Mouse (Mus musculus) heart, embryonic 10.5 days (tissue): ENCODE measurements around the gene Ccdc85c. TPM values are rescaled to one million over a fixed set of nuclear protein-coding genes. Genes with fewer than 3 reads are reported as not detected.

Experiments
- DNase-seq: peaks from one replicate; pipeline ENCODE4 v3.0.0-alpha.2; 2017; ENCODE audit warnings: low spot score
- H3K27ac ChIP-seq: fragments of 300-500 bp; sonication (generic); 2 replicates; pipeline ENCODE4 v1.5.1; 2016; ENCODE audit warnings: mild to moderate bottlenecking
- H3K27me3 ChIP-seq: fragments of 300-500 bp; sonication (generic); 2 replicates; pipeline ENCODE4 v1.6.1; 2016; ENCODE audit warnings: mild to moderate bottlenecking; ENCODE audit not compliant: poor library complexity, insufficient read depth, severe bottlenecking
- H3K36me3 ChIP-seq: fragments of 300-500 bp; sonication (generic); 2 replicates; pipeline ENCODE4 v1.6.1; 2016; ENCODE audit warnings: mild to moderate bottlenecking, moderate library complexity
- H3K4me1 ChIP-seq: fragments of 300-500 bp; sonication (generic); 2 replicates; pipeline ENCODE4 v1.6.1; 2016; ENCODE audit warnings: mild to moderate bottlenecking
- H3K4me3 ChIP-seq: fragments of 300-500 bp; sonication (generic); 2 replicates; pipeline ENCODE4 v1.5.1; 2016; ENCODE audit warnings: mild to moderate bottlenecking, moderate library complexity
- H3K9me3 ChIP-seq: fragments of 300-500 bp; sonication (generic); 2 replicates; pipeline ENCODE4 v1.6.1; 2016; ENCODE audit warnings: mild to moderate bottlenecking, moderate library complexity
- WGBS: fragments of 180-500 bp; shearing (Covaris S2); methylation state at CpG from one replicate; pipeline ENCODE4 v1.1.7; 2016; 5-methylcytosine and 5-hydroxymethylcytosine counted together
- polyA plus RNA-seq: library from polyadenylated mRNA; unstranded; fragments of >200 nt; fragmentation: Nextera tagmentation; extraction: Ambion mirVana; gene quantifications from 2 replicates; pipeline ENCODE4 v1.2.1, GENCODE M21; 2016

Ccdc85c gene
- polyA plus RNA-seq, 1 experiment from 2014 or later: 5.7 TPM

- no peak overlapping the region for H3K4me3 ChIP-seq
- H3K27ac ChIP-seq: no peak overlapping the region
- H3K36me3 ChIP-seq: no peaks in the 10 kb centered on the region
- peaks cover 59% of the 10 kb centered on the region for H3K27me3 ChIP-seq
- peaks cover 39% of the 10 kb centered on the region for H3K4me1 ChIP-seq
- 48% methylated on average over 8 of the region's 8 CpGs for WGBS
- no peak for DNase-seq
- no peaks in the 10 kb centered on the region for H3K9me3 ChIP-seq
Measured at GRCm38 (mm10) chr12:108309116-108309794, 34.0 kb upstream of the Ccdc85c start.

DNA sequence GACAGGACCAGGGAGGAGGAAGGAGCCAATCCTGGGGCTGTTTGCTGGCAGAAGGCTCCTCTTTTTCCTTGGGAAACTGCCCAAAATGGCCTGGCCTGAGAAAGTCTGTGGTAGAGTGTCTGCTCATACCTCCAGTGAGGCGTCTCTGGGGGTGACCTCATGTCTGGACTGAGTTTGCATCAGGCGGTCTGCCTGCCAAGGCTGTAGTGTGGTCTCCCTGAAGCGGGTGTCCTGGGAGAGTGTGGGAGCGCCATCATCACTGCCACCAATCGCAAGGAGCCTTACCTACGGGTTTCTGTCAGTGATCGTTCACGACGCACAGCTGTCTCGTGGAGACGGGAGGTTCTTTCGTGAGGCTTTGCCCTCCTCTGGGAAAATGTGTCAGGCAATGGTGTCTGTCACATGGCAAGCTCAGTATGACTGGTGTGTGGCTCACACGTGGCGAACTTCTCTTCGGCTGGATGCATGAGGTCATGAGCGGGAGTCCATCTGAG lies 33.2 kb upstream of the Ccdc85c start:
- Histone ChIP-seq H3K27me3 (peaks cover 68% of the 10 kb centered on the region), H3K27ac (no peak overlapping the region), H3K9me3 (no peaks in the 10 kb centered on the region), H3K4me1 (peaks cover 39% of the 10 kb centered on the region), H3K4me3 (no peak overlapping the region), H3K36me3 (no peaks in the 10 kb centered on the region)
- no peak for DNase-seq
- 85% methylated on average over 16 of the region's 16 CpGs for WGBS

GRCm38 (mm10) chr12:108307553-108307952 lies 32.3 kb upstream of the Ccdc85c start:
- Histone ChIP-seq H3K27ac (no peak overlapping the region), H3K4me1 (peaks cover 30% of the 10 kb centered on the region), H3K4me3 (no peak overlapping the region), H3K9me3 (no peaks in the 10 kb centered on the region), H3K27me3 (peaks cover 71% of the 10 kb centered on the region), H3K36me3 (no peaks in the 10 kb centered on the region)
- WGBS: 19% methylated on average over 14 of the region's 14 CpGs
- DNase-seq: no peak

DNA sequence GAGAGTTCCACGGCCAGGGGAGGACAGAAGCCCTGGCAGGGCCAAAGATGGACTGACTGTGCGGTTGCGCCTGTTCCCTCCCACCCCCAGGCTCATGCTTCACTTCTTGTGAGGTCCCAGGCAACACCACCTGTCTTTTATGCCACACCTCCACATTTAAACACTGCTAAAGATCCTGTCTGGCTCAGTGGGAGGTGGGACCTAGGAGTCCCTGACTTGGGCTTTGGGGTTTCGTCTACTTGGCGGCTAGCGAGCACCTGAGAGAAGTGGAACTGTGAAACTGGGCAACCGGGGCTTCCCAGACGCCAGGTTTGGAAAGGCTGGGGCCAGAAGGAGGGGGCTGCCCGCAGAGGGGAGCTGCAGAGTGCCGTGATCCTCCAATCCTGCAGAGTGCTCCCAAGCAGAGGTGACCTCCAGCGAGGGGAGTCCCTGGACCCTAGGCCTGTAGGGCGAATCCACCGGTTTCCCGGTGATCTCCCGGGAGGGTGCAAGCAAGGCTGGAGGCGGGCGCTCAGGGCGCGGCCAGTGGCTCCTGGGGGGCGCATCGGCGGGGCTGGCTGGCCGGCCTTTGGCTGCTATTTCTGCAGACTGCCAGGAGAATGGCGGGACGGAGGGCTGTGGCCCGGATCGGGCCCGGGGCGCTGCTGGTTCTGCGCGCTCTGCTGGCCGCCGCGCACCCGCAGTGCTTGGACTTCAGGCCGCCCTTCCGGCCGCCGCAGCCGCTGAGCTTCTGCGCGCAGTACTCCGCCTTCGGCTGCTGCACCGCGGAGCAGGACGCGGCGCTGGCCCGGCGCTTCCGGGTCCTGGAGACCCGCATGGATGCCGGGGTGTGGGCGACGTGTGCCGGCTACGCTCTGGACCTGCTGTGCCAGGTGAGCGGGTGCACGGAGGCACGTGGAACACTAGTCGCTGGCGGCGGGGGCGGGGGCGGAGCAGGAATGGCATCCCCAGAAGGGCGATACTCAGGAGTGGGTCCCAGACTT lies 30.9 kb upstream of the Ccdc85c start, which contains the start of gene Hhipl1:
TSS of gene Hhipl1 (plus strand) at position 459 of the 983 bp plus-strand sequence.
- peaks cover 65% of the 10 kb centered on the region for H3K27me3 ChIP-seq
- peaks cover 22% of the 10 kb centered on the region for H3K4me1 ChIP-seq
- H3K36me3 ChIP-seq: no peaks in the 10 kb centered on the region
- WGBS: 3% methylated on average over 62 of the region's 67 CpGs
- peak within 1 kb of the TSS; percentile 71 for H3K4me3 ChIP-seq
- H3K27ac ChIP-seq: peak within 1 kb of the TSS; percentile 87
- H3K9me3 ChIP-seq: no peaks in the 10 kb centered on the region
- no peak for DNase-seq

GRCm38 (mm10) chr12:108305172-108305571 lies 29.9 kb upstream of the Ccdc85c start:
- Histone ChIP-seq H3K27me3 (peaks cover 64% of the 10 kb centered on the region), H3K36me3 (no peaks in the 10 kb centered on the region), H3K9me3 (no peaks in the 10 kb centered on the region), H3K27ac (no peak overlapping the region), H3K4me1 (peaks cover 21% of the 10 kb centered on the region), H3K4me3 (no peak overlapping the region)
- 66% methylated on average over 8 of the region's 8 CpGs for WGBS
- DNase-seq: no peak

- Histone ChIP-seq H3K9me3 (no peaks in the 10 kb centered on the region), H3K4me3 (no peak overlapping the region), H3K27me3 (peaks cover 55% of the 10 kb centered on the region), H3K4me1 (peaks cover 15% of the 10 kb centered on the region), H3K36me3 (no peaks in the 10 kb centered on the region), H3K27ac (no peak overlapping the region)
- no peak for DNase-seq
- WGBS: 65% methylated on average over 6 of the region's 6 CpGs
Measured at GRCm38 (mm10) chr12:108303778-108304365, 28.6 kb upstream of the Ccdc85c start.

DNA sequence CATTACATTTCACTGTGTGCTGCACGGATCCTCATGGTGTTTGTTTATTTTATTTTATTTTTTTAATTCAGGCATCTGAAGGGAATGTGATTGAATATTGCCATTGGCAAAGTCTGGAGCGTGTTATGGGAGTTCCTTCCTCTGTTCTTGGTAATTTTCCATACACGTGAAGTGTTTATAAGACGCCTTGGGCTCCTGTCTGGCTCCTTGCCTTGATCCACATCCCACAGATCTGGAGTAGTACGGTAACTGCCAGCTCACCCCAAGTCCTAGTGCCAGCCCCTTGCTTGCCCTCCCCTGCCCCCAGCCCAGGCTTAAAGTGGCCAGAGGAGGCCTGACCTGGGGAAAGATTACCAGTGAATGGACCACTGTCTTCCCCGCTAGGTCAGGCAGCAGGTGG lies 25.8 kb upstream of the Ccdc85c start:
- H3K9me3 ChIP-seq: no peaks in the 10 kb centered on the region
- no peak overlapping the region for H3K4me3 ChIP-seq
- no peaks in the 10 kb centered on the region for H3K36me3 ChIP-seq
- H3K27ac ChIP-seq: no peak overlapping the region
- H3K27me3 ChIP-seq: peaks cover 33% of the 10 kb centered on the region
- WGBS: 75% methylated on average over 6 of the region's 6 CpGs
- no peak for DNase-seq
- peaks cover 8% of the 10 kb centered on the region for H3K4me1 ChIP-seq

DNA sequence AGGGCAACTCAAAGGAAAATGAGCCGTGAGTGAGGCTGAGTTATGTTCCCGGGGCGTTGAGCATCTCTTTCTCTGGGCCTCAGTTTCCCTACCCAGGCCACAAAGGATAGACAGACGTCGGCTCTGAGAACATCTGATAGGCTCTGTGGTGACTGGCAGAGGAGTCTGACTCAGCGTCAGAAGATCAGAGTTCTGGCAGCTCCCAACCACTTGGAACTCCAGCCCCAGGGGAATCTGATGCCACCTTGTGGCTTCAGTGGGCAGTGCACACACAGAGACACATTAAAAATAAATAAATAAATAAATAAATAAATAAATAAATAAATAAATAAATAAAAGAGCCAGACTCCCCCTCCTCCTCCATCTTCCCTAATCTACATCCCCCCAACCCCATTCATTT lies 21.8 kb upstream of the Ccdc85c start:
- WGBS: 75% methylated on average over 6 of the region's 6 CpGs
- peaks cover 10% of the 10 kb centered on the region for H3K27me3 ChIP-seq
- H3K36me3 ChIP-seq: no peaks in the 10 kb centered on the region
- no peak overlapping the region for H3K4me3 ChIP-seq
- DNase-seq: no peak
- H3K9me3 ChIP-seq: no peaks in the 10 kb centered on the region
- H3K4me1 ChIP-seq: peaks cover 10% of the 10 kb centered on the region
- H3K27ac ChIP-seq: no peak overlapping the region

DNA sequence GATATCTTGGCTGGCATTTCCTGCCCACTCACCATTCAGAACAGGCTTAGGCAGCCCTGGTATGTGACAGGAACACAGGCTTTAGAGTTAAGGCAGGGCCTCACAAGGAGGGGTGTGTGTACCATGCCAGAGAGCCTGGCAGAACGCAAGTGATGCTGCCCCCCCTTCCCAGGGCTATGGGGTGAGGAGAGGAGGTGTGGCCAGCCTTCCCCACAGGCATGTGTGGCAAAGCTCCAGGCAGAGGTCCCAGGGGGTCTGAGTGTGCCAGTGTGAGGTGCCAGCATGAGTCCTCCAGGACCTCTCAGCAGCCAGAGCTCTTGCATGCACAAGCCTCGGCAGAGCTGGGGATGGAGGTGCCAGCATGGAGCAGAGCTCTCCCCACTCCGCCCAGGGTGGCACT lies 19.4 kb upstream of the Ccdc85c start:
- Histone ChIP-seq H3K9me3 (no peaks in the 10 kb centered on the region), H3K27ac (no peak overlapping the region), H3K4me3 (no peak overlapping the region), H3K27me3 (peaks cover 15% of the 10 kb centered on the region), H3K4me1 (peaks cover 11% of the 10 kb centered on the region), H3K36me3 (no peaks in the 10 kb centered on the region)
- no peak for DNase-seq
- 68% methylated on average over 3 of the region's 3 CpGs for WGBS

GRCm38 (mm10) chr12:108292957-108293356 lies 17.7 kb upstream of the Ccdc85c start:
- 4% methylated on average over 8 of the region's 8 CpGs for WGBS

DNA sequence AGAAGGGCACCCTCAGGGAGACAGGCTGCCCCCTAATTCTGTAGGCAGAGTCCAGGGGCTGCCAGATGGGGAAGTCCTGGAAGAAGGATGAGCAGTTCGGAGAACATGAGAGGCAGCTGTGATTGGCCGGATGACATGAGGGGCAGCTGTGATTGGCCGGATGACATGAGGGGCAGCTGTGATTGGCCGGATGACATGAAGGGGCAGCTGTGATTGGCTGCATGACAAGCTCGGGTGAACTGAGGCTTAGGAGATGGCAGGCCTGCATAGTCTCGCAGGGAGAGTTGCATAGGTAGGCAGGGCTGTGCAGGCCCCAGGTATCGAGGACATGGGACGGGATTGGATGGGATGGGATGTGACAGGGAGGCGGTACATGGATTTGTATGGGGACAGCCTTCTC lies 17.2 kb upstream of the Ccdc85c start:
- Histone ChIP-seq H3K4me1 (peaks cover 11% of the 10 kb centered on the region), H3K4me3 (peak overlapping the region; percentile 37), H3K9me3 (no peaks in the 10 kb centered on the region), H3K27ac (no peak overlapping the region), H3K36me3 (no peaks in the 10 kb centered on the region), H3K27me3 (peaks cover 11% of the 10 kb centered on the region)
- peak; percentile 73 for DNase-seq
- WGBS: 4% methylated on average over 9 of the region's 9 CpGs

More at GRCm38 (mm10) chr12:108292957-108293356, 17.7 kb upstream of the Ccdc85c start:
- H3K4me1 ChIP-seq: peaks cover 11% of the 10 kb centered on the region
- H3K9me3 ChIP-seq: no peaks in the 10 kb centered on the region
- DNase-seq: peak; percentile 84
- H3K36me3 ChIP-seq: no peaks in the 10 kb centered on the region
- peak overlapping the region; percentile 37 for H3K4me3 ChIP-seq
- no peak overlapping the region for H3K27ac ChIP-seq
- H3K27me3 ChIP-seq: peaks cover 12% of the 10 kb centered on the region

- Histone ChIP-seq H3K27ac (no peak overlapping the region), H3K36me3 (no peaks in the 10 kb centered on the region), H3K9me3 (no peaks in the 10 kb centered on the region), H3K4me3 (no peak overlapping the region), H3K27me3 (0 out of 2 replicates have a peak, but pooled peaks cover 10% of the 10 kb centered on the region), H3K4me1 (peaks cover 32% of the 10 kb centered on the region)
- no peak for DNase-seq
- WGBS: 77% methylated on average over 19 of the region's 19 CpGs
Measured at GRCm38 (mm10) chr12:108288127-108288880, 13.1 kb upstream of the Ccdc85c start.
